25 mouse cellular contexts compared by ENCODE assay signal in the genomic region with DNA sequence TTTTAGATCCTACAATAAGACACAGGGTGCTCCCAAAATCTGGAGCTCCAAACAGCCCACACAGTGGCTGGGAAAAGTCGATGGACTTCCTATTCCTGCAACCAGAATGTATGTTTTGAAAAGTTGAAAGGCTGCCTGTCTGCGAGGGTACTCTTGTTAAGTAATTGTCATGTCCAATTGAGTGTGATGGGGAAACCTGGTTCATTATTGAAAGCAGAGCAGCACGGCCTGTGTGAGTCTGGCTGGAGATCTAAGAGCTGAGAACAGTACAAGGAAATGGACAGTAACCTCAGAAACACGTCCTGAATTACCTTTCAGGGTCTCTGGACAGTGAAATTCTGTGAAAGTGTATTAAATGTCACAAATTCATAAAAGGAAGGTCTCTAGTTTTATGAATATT.
"Had no signal": no experiment of that assay in that cellular context is flagged by ENCODE, and none has a peak within 500 bp of the region (broad histone marks: within the 10 kb centered on the region; RNA-seq: fewer than 3 reads in every experiment).

No protein-coding gene starts in this region.

- H3K4me1 ChIP-seq: heart, embryonic 13.5 days; heart, embryonic 15.5 days; hindbrain, embryonic 13.5 days; hindbrain, embryonic 15.5 days; liver, embryonic 13.5 days had no signal

- H3K4me2 ChIP-seq: heart, embryonic 11.5 days; heart, embryonic 13.5 days; heart, embryonic 15.5 days; hindbrain, embryonic 13.5 days; hindbrain, embryonic 15.5 days; limb, embryonic 12.5 days; liver, embryonic 11.5 days; liver, embryonic 13.5 days had no signal

- H3K27ac ChIP-seq: gastrocnemius, adult 2 months; heart, embryonic 13.5 days; heart, embryonic 15.5 days; hindbrain, embryonic 13.5 days; hindbrain, embryonic 15.5 days; hindbrain, postnatal 0 days; layer of hippocampus, adult 2 months; left cerebral cortex, adult 2 months; limb, embryonic 10.5 days; limb, embryonic 12.5 days; liver, embryonic 13.5 days had no signal

- H3K27me3 ChIP-seq: heart, embryonic 13.5 days; heart, embryonic 15.5 days; hindbrain, embryonic 13.5 days; hindbrain, embryonic 15.5 days; liver, embryonic 13.5 days had no signal

- ATAC-seq: hindbrain, postnatal 0 days; intestine, embryonic 16.5 days had no signal

- H3K36me3 ChIP-seq: heart, embryonic 13.5 days; heart, embryonic 15.5 days; hindbrain, embryonic 13.5 days; hindbrain, embryonic 15.5 days; limb, embryonic 10.5 days; limb, embryonic 12.5 days; liver, embryonic 13.5 days had no signal

- H3K9ac ChIP-seq: heart, embryonic 13.5 days; heart, embryonic 15.5 days; hindbrain, embryonic 13.5 days; hindbrain, embryonic 15.5 days; limb, embryonic 12.5 days; liver, embryonic 13.5 days had no signal

- H3K4me3 ChIP-seq: gastrocnemius, adult 2 months; heart, embryonic 13.5 days; heart, embryonic 15.5 days; hindbrain, embryonic 13.5 days; hindbrain, embryonic 15.5 days; layer of hippocampus, adult 2 months; left cerebral cortex, adult 2 months; limb, embryonic 10.5 days; limb, embryonic 12.5 days; liver, embryonic 13.5 days had no signal

- DNase-seq: gastrocnemius, adult 2 months; gastrocnemius, postnatal 10 days; gastrocnemius, postnatal 25 days; heart, adult 18-20 months; heart, postnatal 14 days; heart, postnatal 36 days; kidney, adult 18-20 months; kidney, adult 8-10 months; kidney, postnatal 10 days; kidney, postnatal 25 days; kidney, postnatal 4 days; liver; liver, embryonic 13.5 days had no signal

- H3K9me3 ChIP-seq: heart, embryonic 13.5 days; heart, embryonic 15.5 days; hindbrain, embryonic 13.5 days; hindbrain, embryonic 15.5 days; limb, embryonic 10.5 days; limb, embryonic 12.5 days; liver, embryonic 13.5 days had no signal
